Mouse (Mus musculus) layer of hippocampus, adult 9-10 months (tissue): Measurements from ENCODE around the gene Mdm2.

Experiments used
- DNase-seq: peaks from one replicate; pipeline ENCODE4 v3.0.0; 2022; ENCODE audit warnings: low spot score

The Mdm2 gene

GRCm38 (mm10) chr10:117681999-117682857 is 28.3 kb downstream of the Mdm2 start:
- DNase-seq, result no peak

GRCm38 (mm10) chr10:117681543-117681942 is 29.0 kb downstream of the Mdm2 start:
- no peak for DNase-seq

- no peak for DNase-seq
These were observed 29.6 kb downstream of the Mdm2 start for GRCm38 (mm10) chr10:117680868-117681513.

GRCm38 (mm10) chr10:117679963-117680473 is 30.5 kb downstream of the Mdm2 start:
- no peak for DNase-seq

GRCm38 (mm10) chr10:117679029-117679686 is 31.4 kb downstream of the Mdm2 start:
- DNase-seq, result no peak

- no peak for DNase-seq
These were observed 32.2 kb downstream of the Mdm2 start for GRCm38 (mm10) chr10:117678357-117678756.

GRCm38 (mm10) chr10:117677494-117678236 is 32.9 kb downstream of the Mdm2 start:
- DNase-seq, result no peak

- DNase-seq, result peak; percentile 44
These were observed 33.8 kb downstream of the Mdm2 start for GRCm38 (mm10) chr10:117676644-117677313.

- peak; percentile 42 for DNase-seq
These were observed 34.4 kb downstream of the Mdm2 start for GRCm38 (mm10) chr10:117676036-117676643.

- DNase-seq, result peak; percentile 76
These were observed 35.2 kb downstream of the Mdm2 start for GRCm38 (mm10) chr10:117675096-117676035.

- no peak for DNase-seq
These were observed 36.1 kb downstream of the Mdm2 start for GRCm38 (mm10) chr10:117674359-117675019.

GRCm38 (mm10) chr10:117673913-117674312 is 36.6 kb downstream of the Mdm2 start:
- no peak for DNase-seq

GRCm38 (mm10) chr10:117672693-117673092 is 37.9 kb downstream of the Mdm2 start:
- DNase-seq, result peak; percentile 47

GRCm38 (mm10) chr10:117671930-117672666 is 38.5 kb downstream of the Mdm2 start:
- no peak for DNase-seq

- DNase-seq, result no peak
These were observed 39.3 kb downstream of the Mdm2 start for GRCm38 (mm10) chr10:117671266-117671665.

- DNase-seq, result no peak
These were observed 39.8 kb downstream of the Mdm2 start for GRCm38 (mm10) chr10:117670791-117671190.

- no peak for DNase-seq
These were observed 40.5 kb downstream of the Mdm2 start for GRCm38 (mm10) chr10:117670092-117670491.

GRCm38 (mm10) chr10:117669449-117670090 is 41.0 kb downstream of the Mdm2 start:
- no peak for DNase-seq
